Mouse (Mus musculus) cerebellum, postnatal 4 days (tissue): ENCODE results near the gene Wnt9a.
"Not testable (repeated sequence)": the region's sequence is repeated elsewhere in the genome, so short reads cannot be mapped to it uniquely, and the experiment has no call there.

ENCODE experiments used
- DNase-seq, 2 experiments: peaks; one replicate each; pipeline ENCODE4 v3.0.0; 2022; ENCODE audit warnings: low spot score in 2 of 2, mixed read lengths in 1 of 2

Wnt9a gene

GRCm38 (mm10) chr11:59306461-59307421 is at the start of gene Wnt9a:
TSS of gene Wnt9a (plus strand) at chr11:59306928.
- DNase-seq = no peak

- no peak for DNase-seq
Observed at GRCm38 (mm10) chr11:59259647-59260046, 47.1 kb upstream of the Wnt9a start.

GRCm38 (mm10) chr11:59260706-59261493 is 45.8 kb upstream of the Wnt9a start:
- DNase-seq = no peak

- no peak for DNase-seq
Observed at GRCm38 (mm10) chr11:59262308-59262707, 44.4 kb upstream of the Wnt9a start.

- DNase-seq = peak in 1 of 2 experiments; percentile 66
Observed at GRCm38 (mm10) chr11:59263870-59264563, 42.7 kb upstream of the Wnt9a start.

- DNase-seq = peak in 1 of 2 experiments; percentile 21
Observed at GRCm38 (mm10) chr11:59264593-59264992, 42.1 kb upstream of the Wnt9a start.

- no peak for DNase-seq
Observed at GRCm38 (mm10) chr11:59265154-59265813, 41.4 kb upstream of the Wnt9a start.

GRCm38 (mm10) chr11:59266727-59267126 is 40.0 kb upstream of the Wnt9a start:
- no peak for DNase-seq

GRCm38 (mm10) chr11:59274184-59274583 is 32.5 kb upstream of the Wnt9a start:
- DNase-seq = no peak

GRCm38 (mm10) chr11:59276877-59277276 is 29.9 kb upstream of the Wnt9a start:
- no peak for DNase-seq

- DNase-seq = no peak
Observed at GRCm38 (mm10) chr11:59278047-59278446, 28.7 kb upstream of the Wnt9a start.

- DNase-seq = no peak
Observed at GRCm38 (mm10) chr11:59282111-59282510, 24.6 kb upstream of the Wnt9a start.

GRCm38 (mm10) chr11:59282933-59283332 is 23.8 kb upstream of the Wnt9a start:
- DNase-seq = peak in 1 of 2 experiments; percentile 75

GRCm38 (mm10) chr11:59284146-59284545 is 22.6 kb upstream of the Wnt9a start:
- DNase-seq = no peak

GRCm38 (mm10) chr11:59289706-59290105 is 17.0 kb upstream of the Wnt9a start:
- DNase-seq = no peak

- no peak for DNase-seq
Observed at GRCm38 (mm10) chr11:59290702-59291303, 15.9 kb upstream of the Wnt9a start, which contains the start of gene Wnt3a. TSS of gene Wnt3a (minus strand) at chr11:59290752.

- DNase-seq = peak in 1 of 2 experiments; percentile 53
Observed at GRCm38 (mm10) chr11:59293616-59294015, 13.1 kb upstream of the Wnt9a start.

GRCm38 (mm10) chr11:59297941-59298340 is 8.8 kb upstream of the Wnt9a start:
- DNase-seq = peak in 1 of 2 experiments; percentile 62

- no peak for DNase-seq
Observed at GRCm38 (mm10) chr11:59300185-59300584, 6.5 kb upstream of the Wnt9a start.

- not testable (repeated sequence) for DNase-seq
Observed at GRCm38 (mm10) chr11:59301053-59301452, 5.7 kb upstream of the Wnt9a start.
